Mouse (Mus musculus) E14TG2a.4 (cell line): ENCODE measurements at regions not wholly inside any gene's neighbourhood (a gene's known extent, or its start where the extent isn't known, plus 50 kb on each side); places are given as distances from the start of the nearest gene placed in this dataset.

Experiments used
- CTCF ChIP-seq: conservative IDR thresholded peaks from 2 replicates; pipeline ENCODE4 v1.5.1; 2014; ENCODE audit warnings: low read length
- NANOG ChIP-seq: IDR thresholded peaks from 2 replicates; pipeline ENCODE4 v1.6.1; 2014; ENCODE audit warnings: borderline replicate concordance, low read length, mixed read lengths
- POU5F1 ChIP-seq: IDR thresholded peaks from 2 replicates; pipeline ENCODE4 v1.6.1; 2014; ENCODE audit warnings: low read length, borderline replicate concordance

- TF ChIP-seq CTCF (no peak), POU5F1 (no peak), NANOG (no peak)
These were observed 309.5 kb downstream of the 1810013L24Rik start for GRCm38 (mm10) chr16:9139405-9139804.
